Mouse (Mus musculus): ENCODE data around the gene Btg1. TPM values are rescaled to one million over a fixed set of nuclear protein-coding genes. Genes with fewer than 3 reads are reported as not detected.

The Btg1 gene
- polyA plus RNA-seq, 1 experiment: 139 TPM

GRCm38 (mm10) chr10:96635472-96635871 lies 18.7 kb downstream of the Btg1 start:
- 46% methylated on average over 4 of the region's 4 CpGs for WGBS
- Histone ChIP-seq H3K36me3 (ENCODE audit: control insufficient read depth, insufficient read depth, low read length) (0 out of 2 replicates have a peak, but pooled peaks cover 2% of the 10 kb centered on the region), H3K27me3 (ENCODE audit: control insufficient read depth, insufficient read depth, low read length) (no peaks in the 10 kb centered on the region), H3K4me3 (ENCODE audit: extremely low read depth, insufficient read depth, insufficient read length) (no peak overlapping the region), H3K27ac (ENCODE audit: insufficient read depth, low read length) (no peak overlapping the region), H3K4me1 (ENCODE audit: control insufficient read depth, insufficient read depth, insufficient read length) (peaks cover 33% of the 10 kb centered on the region)
- no peak for DNase-seq (ENCODE audit: low read depth in 1 of 2, low spot score in 2 of 2)
- no peak for TF ChIP-seq POLR2A (IDR thresholded peaks at IDR 0.05; ENCODE audit: low read depth, low read length)
- no peak for TF ChIP-seq CTCF (IDR thresholded peaks at IDR 0.05; ENCODE audit: extremely low read depth, insufficient read depth, insufficient read length, insufficient replicate concordance)

GRCm38 (mm10) chr10:96638477-96638876 lies 21.7 kb downstream of the Btg1 start:
- TF ChIP-seq CTCF (IDR thresholded peaks at IDR 0.05; ENCODE audit: extremely low read depth, insufficient read depth, insufficient read length, insufficient replicate concordance): no peak
- no peak for TF ChIP-seq POLR2A (IDR thresholded peaks at IDR 0.05; ENCODE audit: low read depth, low read length)
- Histone ChIP-seq H3K27ac (ENCODE audit: insufficient read depth, low read length) (no peak overlapping the region; the same call in 1 of the 2 replicates), H3K4me3 (ENCODE audit: extremely low read depth, insufficient read depth, insufficient read length) (no peak overlapping the region), H3K36me3 (ENCODE audit: control insufficient read depth, insufficient read depth, low read length) (no peaks in the 10 kb centered on the region), H3K4me1 (ENCODE audit: control insufficient read depth, insufficient read depth, insufficient read length) (peaks cover 22% of the 10 kb centered on the region), H3K27me3 (ENCODE audit: control insufficient read depth, insufficient read depth, low read length) (no peaks in the 10 kb centered on the region)
- WGBS: 31% methylated on average over 2 of the region's 2 CpGs
- DNase-seq (ENCODE audit: low read depth in 1 of 2, low spot score in 2 of 2): no peak

GRCm38 (mm10) chr10:96642014-96642413 lies 25.2 kb downstream of the Btg1 start:
- 88% methylated on average over 4 of the region's 4 CpGs for WGBS
- Histone ChIP-seq H3K36me3 (ENCODE audit: control insufficient read depth, insufficient read depth, low read length) (no peaks in the 10 kb centered on the region), H3K27ac (ENCODE audit: insufficient read depth, low read length) (no peak overlapping the region), H3K27me3 (ENCODE audit: control insufficient read depth, insufficient read depth, low read length) (no peaks in the 10 kb centered on the region), H3K4me1 (ENCODE audit: control insufficient read depth, insufficient read depth, insufficient read length) (peaks cover 11% of the 10 kb centered on the region; the same call in 1 of the 2 replicates), H3K4me3 (ENCODE audit: extremely low read depth, insufficient read depth, insufficient read length) (no peak overlapping the region)
- no peak for DNase-seq (ENCODE audit: low read depth in 1 of 2, low spot score in 2 of 2)
- no peak for TF ChIP-seq POLR2A (IDR thresholded peaks at IDR 0.05; ENCODE audit: low read depth, low read length)

- no peaks in the 10 kb centered on the region for H3K36me3 ChIP-seq (ENCODE audit: control insufficient read depth, insufficient read depth, low read length)
- no peak overlapping the region for H3K4me3 ChIP-seq (ENCODE audit: extremely low read depth, insufficient read depth, insufficient read length)
- peaks cover 12% of the 10 kb centered on the region; the same call in 1 of the 2 replicates for H3K4me1 ChIP-seq (ENCODE audit: control insufficient read depth, insufficient read depth, insufficient read length)
- no peaks in the 10 kb centered on the region for H3K27me3 ChIP-seq (ENCODE audit: control insufficient read depth, insufficient read depth, low read length)
- WGBS: 85% methylated on average over 6 of the region's 6 CpGs
- DNase-seq (ENCODE audit: low read depth in 1 of 2, low spot score in 2 of 2): no peak
- TF ChIP-seq POLR2A (IDR thresholded peaks at IDR 0.05; ENCODE audit: low read depth, low read length) (no peak), CTCF (IDR thresholded peaks at IDR 0.05; ENCODE audit: extremely low read depth, insufficient read depth, insufficient read length, insufficient replicate concordance) (no peak)
- no peak overlapping the region for H3K27ac ChIP-seq (ENCODE audit: insufficient read depth, low read length)
These were observed 25.9 kb downstream of the Btg1 start for GRCm38 (mm10) chr10:96642751-96643150.

GRCm38 (mm10) chr10:96645183-96645582 lies 28.4 kb downstream of the Btg1 start:
- no peaks in the 10 kb centered on the region for H3K36me3 ChIP-seq (ENCODE audit: control insufficient read depth, insufficient read depth, low read length)
- DNase-seq (ENCODE audit: low read depth in 1 of 2, low spot score in 2 of 2): no peak
- WGBS: 77% methylated on average over 1 of the region's 1 CpGs
- H3K4me3 ChIP-seq (ENCODE audit: extremely low read depth, insufficient read depth, insufficient read length): no peak overlapping the region
- no peak overlapping the region for H3K27ac ChIP-seq (ENCODE audit: insufficient read depth, low read length)
- no peak for TF ChIP-seq POLR2A (IDR thresholded peaks at IDR 0.05; ENCODE audit: low read depth, low read length)
- no peak for TF ChIP-seq CTCF (IDR thresholded peaks at IDR 0.05; ENCODE audit: extremely low read depth, insufficient read depth, insufficient read length, insufficient replicate concordance)
- H3K4me1 ChIP-seq (ENCODE audit: control insufficient read depth, insufficient read depth, insufficient read length): peaks cover 3% of the 10 kb centered on the region; the same call in 1 of the 2 replicates
- H3K27me3 ChIP-seq (ENCODE audit: control insufficient read depth, insufficient read depth, low read length): no peaks in the 10 kb centered on the region

- no peak overlapping the region for H3K4me3 ChIP-seq (ENCODE audit: extremely low read depth, insufficient read depth, insufficient read length)
- no peak overlapping the region for H3K27ac ChIP-seq (ENCODE audit: insufficient read depth, low read length)
- H3K36me3 ChIP-seq (ENCODE audit: control insufficient read depth, insufficient read depth, low read length): no peaks in the 10 kb centered on the region
- 59% methylated on average over 13 of the region's 13 CpGs for WGBS
- H3K4me1 ChIP-seq (ENCODE audit: control insufficient read depth, insufficient read depth, insufficient read length): peaks cover 3% of the 10 kb centered on the region; the same call in 1 of the 2 replicates
- TF ChIP-seq CTCF (IDR thresholded peaks at IDR 0.05; ENCODE audit: extremely low read depth, insufficient read depth, insufficient read length, insufficient replicate concordance): no peak
- no peak for TF ChIP-seq POLR2A (IDR thresholded peaks at IDR 0.05; ENCODE audit: low read depth, low read length)
- no peak for DNase-seq (ENCODE audit: low read depth in 1 of 2, low spot score in 2 of 2)
- no peaks in the 10 kb centered on the region for H3K27me3 ChIP-seq (ENCODE audit: control insufficient read depth, insufficient read depth, low read length)
These were observed 29.4 kb downstream of the Btg1 start for GRCm38 (mm10) chr10:96646024-96646866.

GRCm38 (mm10) chr10:96646867-96647462 lies 30.2 kb downstream of the Btg1 start:
- H3K27ac ChIP-seq (ENCODE audit: insufficient read depth, low read length): no peak overlapping the region
- no peaks in the 10 kb centered on the region for H3K27me3 ChIP-seq (ENCODE audit: control insufficient read depth, insufficient read depth, low read length)

More at GRCm38 (mm10) chr10:96646867-96647462, 30.2 kb downstream of the Btg1 start:
- WGBS: 82% methylated on average over 5 of the region's 5 CpGs
- Histone ChIP-seq H3K4me3 (ENCODE audit: extremely low read depth, insufficient read depth, insufficient read length) (no peak overlapping the region), H3K36me3 (ENCODE audit: control insufficient read depth, insufficient read depth, low read length) (no peaks in the 10 kb centered on the region), H3K4me1 (ENCODE audit: control insufficient read depth, insufficient read depth, insufficient read length) (peaks cover 3% of the 10 kb centered on the region; the same call in 1 of the 2 replicates)
- DNase-seq (ENCODE audit: low read depth in 1 of 2, low spot score in 2 of 2): no peak
- TF ChIP-seq CTCF (IDR thresholded peaks at IDR 0.05; ENCODE audit: extremely low read depth, insufficient read depth, insufficient read length, insufficient replicate concordance) (no peak), POLR2A (IDR thresholded peaks at IDR 0.05; ENCODE audit: low read depth, low read length) (no peak)
